Mouse (Mus musculus): Measurements from ENCODE around the gene Igfbp6.

DNA sequence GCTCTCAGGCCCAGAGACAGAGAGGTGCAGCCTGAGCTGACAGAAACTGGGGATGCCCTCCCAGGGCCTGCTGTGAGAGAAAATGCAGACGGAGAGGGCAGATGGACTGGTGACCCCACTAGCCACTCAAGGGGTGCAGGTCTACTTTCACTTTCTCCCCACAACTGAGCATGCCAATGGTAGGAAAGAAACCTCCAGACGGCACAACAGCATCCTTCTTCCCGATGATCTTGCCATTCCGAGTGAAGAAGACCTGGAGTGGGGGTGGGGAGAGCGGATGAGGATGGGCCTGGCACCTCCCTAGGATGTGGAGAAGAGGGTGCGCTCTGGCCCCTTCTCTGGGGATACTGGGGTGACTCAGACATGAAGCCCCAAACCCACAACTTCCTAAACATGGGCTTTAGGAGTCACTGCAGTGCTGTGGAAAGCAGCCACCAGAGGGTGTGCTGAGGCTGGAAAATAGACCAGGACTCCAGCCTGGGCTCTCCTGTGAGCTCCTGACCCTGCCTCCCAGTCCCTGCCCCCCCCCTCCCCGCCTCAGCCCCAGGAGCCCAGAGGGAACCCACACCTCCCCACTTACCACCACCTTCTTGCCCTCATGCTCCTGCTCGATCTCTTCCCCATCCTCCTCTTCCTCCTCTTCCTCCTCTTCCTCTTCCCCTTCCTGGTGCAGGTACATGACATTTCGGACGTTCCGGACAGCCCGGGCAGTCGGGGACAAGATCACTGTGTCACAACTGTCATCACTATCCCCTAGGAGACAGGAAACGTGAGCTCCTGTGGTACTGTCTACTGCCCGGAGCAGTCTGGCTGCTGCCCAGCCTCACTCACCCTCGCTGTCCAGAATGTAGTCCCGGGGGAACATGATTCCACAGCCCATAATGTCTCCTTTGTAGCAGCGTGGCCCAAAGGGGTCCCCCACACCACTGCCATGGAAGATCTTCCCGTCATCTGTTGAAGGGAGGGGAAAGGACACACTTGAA is 26.4 kb upstream of the Igfbp6 start:
- TF ChIP-seq ZKSCAN1 (IDR thresholded peaks at IDR 0.05; ENCODE audit: borderline replicate concordance, low read depth, low read length), result no peak
- TF ChIP-seq CTCF (conservative IDR thresholded peaks at IDR 0.05 in 1 of 2, IDR thresholded peaks at IDR 0.05 in 1 of 2; ENCODE audit: low read depth in 2 of 2, low read length in 2 of 2), result peak in 1 of 2 experiments; percentile 32; a peak in 2 of 4 replicates
- TF ChIP-seq POLR2A (IDR thresholded peaks at IDR 0.05; ENCODE audit: low read depth, low read length), result no peak
- no peak for TF ChIP-seq TBP (conservative IDR thresholded peaks at IDR 0.05; ENCODE audit: low read depth, low read length)
- no peak for TF ChIP-seq NELFE (IDR thresholded peaks at IDR 0.05; ENCODE audit: low read depth, low read length)
- no peak for TF ChIP-seq EP300 (IDR thresholded peaks at IDR 0.05; ENCODE audit: low read length)
